Mouse (Mus musculus): ENCODE measurements around the gene Papln. TPM values are rescaled to one million over a fixed set of nuclear protein-coding genes. Genes with fewer than 3 reads are reported as not detected.

Papln gene
- total RNA-seq, 2 experiments from 2014 or later = 4.0 to 4.1 TPM

DNA sequence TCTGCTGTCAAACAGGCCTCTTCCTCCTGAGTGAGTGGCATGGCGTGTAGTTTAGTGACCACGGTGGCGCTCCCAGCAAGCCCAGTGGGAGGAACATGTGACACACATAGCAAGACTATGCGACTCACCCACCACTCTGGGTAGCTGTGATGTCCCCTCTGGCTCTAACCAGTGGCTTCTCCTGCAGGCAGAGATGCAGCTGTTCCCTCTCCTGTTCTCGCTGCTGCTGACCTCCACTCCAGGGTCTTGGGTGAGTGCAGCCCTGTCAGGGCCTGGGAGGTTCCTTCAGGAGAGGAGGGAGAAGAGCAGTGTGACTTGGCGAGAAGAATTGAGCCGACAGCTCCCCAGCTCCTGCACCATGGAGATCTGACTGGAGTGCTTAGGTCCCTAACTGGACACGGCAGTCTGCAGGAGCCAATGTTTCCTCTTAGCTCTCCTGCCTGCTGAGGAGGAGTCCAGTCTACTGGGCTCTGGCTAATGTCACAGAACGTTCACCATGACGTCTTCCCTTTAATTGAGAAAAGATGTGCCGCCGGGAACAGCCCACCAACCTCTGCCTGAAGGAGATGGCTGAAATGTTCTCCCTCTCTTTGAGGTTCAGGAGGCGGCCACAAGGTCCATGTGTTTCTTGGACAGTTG, 2.6 kb downstream of the Papln start:
- no peak for DNase-seq (ENCODE audit: low spot score in 2 of 2)

DNA sequence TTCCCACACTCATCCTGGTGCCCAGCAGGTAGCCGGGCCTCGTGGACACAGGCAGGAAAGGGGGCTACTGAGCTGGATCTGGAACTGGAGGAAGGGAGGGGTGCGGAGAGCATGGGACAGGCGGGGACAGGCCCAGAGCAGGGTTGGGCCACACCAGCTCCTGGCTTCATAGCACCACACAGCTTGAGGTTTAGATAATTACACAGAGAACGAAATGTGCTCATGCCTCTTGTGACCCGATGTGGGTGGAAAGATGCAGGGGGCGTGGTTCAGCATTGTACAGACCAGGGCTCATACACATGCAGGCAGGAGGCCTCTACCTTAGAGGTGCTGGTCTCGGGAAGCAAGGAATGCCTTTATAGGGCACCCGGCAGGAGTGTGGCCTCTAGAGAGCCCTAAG, 4.4 kb downstream of the Papln start:
- no peak for DNase-seq (ENCODE audit: low spot score in 2 of 2)

- DNase-seq (ENCODE audit: low spot score in 2 of 2) = no peak
Observed at GRCm38 (mm10) chr12:83768235-83768899, 4.9 kb downstream of the Papln start.

DNA sequence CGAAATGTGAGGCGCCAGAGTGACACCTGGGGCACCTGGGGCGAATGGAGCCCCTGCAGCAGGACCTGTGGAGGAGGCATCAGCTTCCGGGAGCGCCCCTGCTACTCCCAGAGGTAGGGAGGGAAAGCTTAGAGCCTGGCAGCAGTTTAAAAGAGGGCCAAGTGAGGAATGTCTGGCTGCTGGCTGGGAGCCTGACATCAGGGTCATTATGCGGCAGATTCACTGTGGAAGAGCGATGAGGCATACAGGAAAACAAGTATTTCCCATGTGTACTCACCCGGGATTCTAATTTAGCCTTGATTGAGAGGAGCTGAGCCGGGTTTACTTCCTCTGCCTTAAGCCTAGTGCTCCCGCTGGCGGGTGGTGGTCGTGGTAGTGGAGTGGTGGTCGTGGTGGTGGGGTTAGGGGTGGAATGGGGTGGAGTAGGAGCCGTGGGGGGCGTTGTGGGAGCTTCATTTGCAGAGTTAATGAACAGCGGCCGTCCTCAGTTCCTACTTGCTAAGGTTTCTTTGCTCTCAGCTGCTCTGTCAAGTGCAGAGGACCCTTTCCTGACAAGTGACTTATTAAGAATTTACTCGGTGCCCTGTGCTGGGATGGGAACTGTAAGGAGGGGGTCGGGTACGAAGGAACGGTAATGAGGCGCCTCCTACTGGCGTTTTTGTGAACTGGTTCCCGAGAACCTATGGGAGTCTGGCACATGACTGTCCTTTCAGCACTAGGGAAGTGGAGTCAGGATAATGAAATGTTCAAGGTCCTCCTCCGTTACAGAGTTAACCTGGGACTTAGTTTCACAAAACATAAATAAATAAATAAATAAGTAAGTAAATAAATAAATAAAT, 7.2 kb downstream of the Papln start:
- DNase-seq (ENCODE audit: low spot score in 2 of 2) = peak in 1 of 2 experiments; percentile 62

GRCm38 (mm10) chr12:83775621-83776020, 12.2 kb downstream of the Papln start:
- peak in 1 of 2 experiments; percentile 11 for DNase-seq (ENCODE audit: low spot score in 2 of 2)

GRCm38 (mm10) chr12:83776766-83777165, 13.3 kb downstream of the Papln start:
- DNase-seq (ENCODE audit: low spot score in 2 of 2) = peak in 1 of 2 experiments; percentile 12

GRCm38 (mm10) chr12:83780181-83780580, 16.7 kb downstream of the Papln start:
- no peak for DNase-seq (ENCODE audit: low spot score in 2 of 2)

DNA sequence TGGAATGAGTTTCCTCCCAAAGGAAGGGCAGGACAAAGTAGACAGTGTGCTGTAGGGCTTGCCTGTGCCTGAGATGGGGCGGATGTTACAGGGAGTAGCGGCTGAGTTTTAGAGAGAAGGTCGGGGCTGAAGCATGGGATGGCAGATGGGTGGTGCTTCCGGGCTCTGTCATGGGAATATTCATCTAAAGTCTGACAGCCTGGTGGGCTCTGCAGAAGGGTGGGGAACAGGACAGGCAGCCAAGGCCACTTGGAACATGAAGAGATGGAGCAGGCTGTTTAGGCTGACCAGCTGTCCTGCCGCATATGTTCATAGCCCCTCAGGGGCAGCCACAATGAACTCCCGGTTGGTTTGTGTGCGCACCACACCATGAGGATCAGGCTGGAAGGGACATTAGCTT, 17.8 kb downstream of the Papln start:
- peak in 1 of 2 experiments; percentile 14 for DNase-seq (ENCODE audit: low spot score in 2 of 2)

DNA sequence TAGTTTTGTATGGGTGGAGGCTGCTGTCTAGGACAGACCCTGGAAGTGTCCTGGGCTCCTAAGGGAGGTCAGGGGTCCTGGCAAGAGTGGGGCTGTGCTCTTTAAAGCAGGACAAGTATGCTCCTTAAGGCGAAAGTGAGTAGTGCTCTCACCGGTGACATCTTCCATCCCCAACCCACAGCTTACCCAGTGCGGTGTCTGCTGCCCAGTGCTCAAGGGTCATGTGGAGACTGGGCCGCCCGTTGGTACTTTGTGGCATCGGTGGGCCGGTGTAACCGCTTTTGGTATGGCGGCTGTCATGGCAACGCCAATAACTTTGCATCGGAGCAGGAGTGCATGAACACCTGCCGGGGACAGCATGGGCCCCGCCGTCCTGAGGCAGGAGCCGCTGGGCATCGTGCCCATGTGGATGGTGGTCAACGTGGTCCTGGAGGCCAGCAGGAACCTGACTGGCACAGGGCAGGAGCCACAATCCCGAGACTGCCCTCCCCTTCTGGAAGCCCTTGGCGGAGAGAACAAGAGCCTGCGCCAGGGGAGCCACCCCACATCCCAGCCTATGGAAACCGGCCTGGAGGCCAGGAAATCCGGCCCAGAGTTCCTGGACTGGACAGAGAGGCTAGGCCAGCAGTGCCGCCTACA, 18.3 kb downstream of the Papln start:
- DNase-seq (ENCODE audit: low spot score in 2 of 2) = peak; percentile 9 to 19

DNA sequence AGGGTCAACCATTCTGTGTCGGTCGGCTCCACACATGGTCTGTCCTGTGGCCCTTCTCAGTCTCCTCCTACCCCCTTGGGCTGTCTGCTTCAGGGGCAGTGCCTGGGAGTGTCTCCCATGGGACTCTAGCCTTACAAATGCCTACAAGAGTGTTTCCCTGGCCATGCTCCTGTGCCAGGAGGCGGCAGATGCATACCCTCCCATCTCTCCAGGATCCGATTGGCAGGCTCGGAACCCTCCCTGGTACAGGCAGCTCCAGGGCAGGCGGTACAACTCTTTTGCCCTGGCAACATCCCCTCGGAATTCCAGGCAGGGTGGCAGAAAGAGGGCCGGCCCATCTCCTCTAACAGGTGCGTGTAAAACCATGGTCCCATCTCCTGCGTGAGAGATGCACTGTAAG, 19.2 kb downstream of the Papln start:
- DNase-seq (ENCODE audit: low spot score in 2 of 2) = peak in 1 of 2 experiments; percentile 6

- peak in 1 of 2 experiments; percentile 14 for DNase-seq (ENCODE audit: low spot score in 2 of 2)
Observed at GRCm38 (mm10) chr12:83785305-83785704, 21.9 kb downstream of the Papln start.

- DNase-seq (ENCODE audit: low spot score in 2 of 2) = no peak
Observed at GRCm38 (mm10) chr12:83789051-83789780, 25.8 kb downstream of the Papln start.

DNA sequence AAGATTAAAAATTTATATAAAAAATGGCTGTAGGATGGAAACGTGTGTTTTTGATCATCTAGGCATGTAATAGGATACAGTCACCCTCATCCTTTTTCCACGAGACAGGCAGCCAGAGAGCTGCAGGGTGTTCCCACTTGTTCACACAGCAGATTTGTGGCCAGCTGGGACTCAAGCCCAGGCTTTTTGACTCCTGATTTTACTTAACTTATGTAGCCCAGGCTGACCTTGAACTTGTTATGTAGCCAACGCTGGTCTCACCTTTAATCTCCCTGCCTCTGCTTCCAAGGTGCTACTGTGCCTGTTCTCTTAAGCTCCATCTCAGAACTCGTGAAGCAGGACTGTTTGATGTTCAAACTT, 26.3 kb downstream of the Papln start:
- peak in 1 of 2 experiments; percentile 14 for DNase-seq (ENCODE audit: low spot score in 2 of 2)

DNA sequence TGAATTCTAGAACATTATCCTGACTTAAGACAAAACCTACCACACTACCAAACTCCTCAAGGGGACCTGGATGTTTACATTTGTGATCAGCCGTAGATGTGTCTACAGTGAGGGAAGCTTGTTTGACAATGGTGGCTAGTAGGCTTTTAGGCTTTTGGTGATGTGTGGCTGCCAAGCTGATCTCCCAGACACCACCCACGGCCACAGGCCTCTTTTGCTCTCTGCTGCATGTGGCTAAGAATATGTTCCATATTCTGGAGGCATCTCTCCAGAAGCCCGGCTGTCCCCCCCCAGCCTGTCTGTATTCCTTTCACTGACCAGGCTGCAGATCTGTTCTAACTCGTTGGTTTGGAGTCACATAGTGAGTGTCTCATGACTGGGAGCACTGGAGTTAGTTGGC, 27.3 kb downstream of the Papln start:
- DNase-seq (ENCODE audit: low spot score in 2 of 2) = no peak

- DNase-seq (ENCODE audit: low spot score in 2 of 2) = no peak
Observed at GRCm38 (mm10) chr12:83791737-83792136, 28.3 kb downstream of the Papln start.

DNA sequence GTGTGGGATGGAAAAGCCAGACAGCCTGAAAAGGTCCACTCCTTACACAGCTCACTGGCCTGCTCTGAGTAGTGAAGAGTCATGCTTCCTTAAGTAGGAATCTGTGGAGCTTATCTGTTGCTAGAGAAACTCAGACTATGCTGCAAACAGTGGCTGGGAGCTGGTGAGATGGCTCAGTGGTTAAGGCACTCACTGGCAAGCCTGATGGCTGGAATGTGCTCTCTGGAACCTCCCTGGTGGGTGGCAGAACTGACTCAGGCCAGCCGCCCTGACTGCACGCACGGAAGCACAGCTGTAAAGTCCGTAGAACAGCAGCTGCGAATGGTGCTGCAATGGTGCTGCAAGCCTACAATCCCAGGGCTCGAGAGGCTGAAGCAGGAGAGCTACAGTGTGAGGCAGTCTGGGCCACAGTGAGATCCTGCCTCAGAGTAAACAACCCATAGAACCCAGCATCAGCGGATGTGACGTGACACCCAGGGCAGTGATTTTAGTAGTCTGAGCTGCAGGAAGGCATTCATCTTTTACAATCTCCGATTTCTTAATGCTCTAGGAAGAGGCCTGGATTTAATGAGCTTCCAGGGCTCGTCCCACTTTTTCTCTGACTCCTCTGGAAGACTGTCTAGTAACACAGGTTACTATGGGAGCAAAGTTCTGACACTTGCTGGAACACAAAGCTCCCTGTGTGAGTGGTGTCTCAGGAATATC, 29.4 kb downstream of the Papln start:
- peak in 1 of 2 experiments; percentile 6 for DNase-seq (ENCODE audit: low spot score in 2 of 2)

- DNase-seq (ENCODE audit: low spot score in 2 of 2) = no peak
Observed at GRCm38 (mm10) chr12:83795051-83795450, 31.6 kb downstream of the Papln start.

- no peak for DNase-seq (ENCODE audit: low spot score in 2 of 2)
Observed at GRCm38 (mm10) chr12:83795586-83795985, 32.2 kb downstream of the Papln start.

GRCm38 (mm10) chr12:83798313-83798712, 34.9 kb downstream of the Papln start:
- DNase-seq (ENCODE audit: low spot score in 2 of 2) = no peak

GRCm38 (mm10) chr12:83800943-83801342, 37.5 kb downstream of the Papln start:
- DNase-seq (ENCODE audit: low spot score in 2 of 2) = no peak

All from gastrocnemius, postnatal 4 days (tissue).